Mouse (Mus musculus): ENCODE measurements around the gene Rgs1.

- TF ChIP-seq CTCF (conservative IDR thresholded peaks at IDR 0.05; ENCODE audit: low read length): no peak
- no peak for TF ChIP-seq POU5F1 (IDR thresholded peaks at IDR 0.05; ENCODE audit: borderline replicate concordance, low read length)
- TF ChIP-seq NANOG (IDR thresholded peaks at IDR 0.05; ENCODE audit: borderline replicate concordance, low read length): no peak
Observed at GRCm38 (mm10) chr1:144199538-144199937, 49.5 kb downstream of the Rgs1 start.
